Mouse (Mus musculus): ENCODE results near the gene Gm3532.
"Not testable (repeated sequence)": the region's sequence is repeated elsewhere in the genome, so short reads cannot be mapped to it uniquely, and the experiment has no call there.

Gene Gm3532

DNA sequence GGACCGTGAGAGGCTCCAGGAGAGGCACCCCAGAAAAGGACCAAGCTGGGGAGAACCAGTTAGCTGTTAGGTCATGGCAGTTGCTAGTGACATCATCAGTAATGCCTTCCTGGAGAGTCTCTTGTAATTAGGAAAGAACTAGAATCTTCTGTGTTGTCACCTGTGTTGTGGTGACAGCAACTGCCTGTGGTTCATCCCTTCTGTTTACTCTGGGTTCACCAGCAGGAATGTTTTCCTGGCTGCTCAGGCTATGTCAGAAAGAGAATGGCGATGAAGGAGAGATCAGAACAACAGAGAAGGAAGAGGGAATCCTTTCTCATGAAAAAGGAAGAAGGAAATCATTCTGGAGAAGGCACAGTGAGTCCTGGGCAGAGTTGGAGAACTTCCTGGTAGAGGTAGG lies at the start of gene Gm3532:
Gm3532 (plus strand) TSS at position 301 of the 400 bp plus-strand sequence.
- DNase-seq, result not testable (repeated sequence)

DNA sequence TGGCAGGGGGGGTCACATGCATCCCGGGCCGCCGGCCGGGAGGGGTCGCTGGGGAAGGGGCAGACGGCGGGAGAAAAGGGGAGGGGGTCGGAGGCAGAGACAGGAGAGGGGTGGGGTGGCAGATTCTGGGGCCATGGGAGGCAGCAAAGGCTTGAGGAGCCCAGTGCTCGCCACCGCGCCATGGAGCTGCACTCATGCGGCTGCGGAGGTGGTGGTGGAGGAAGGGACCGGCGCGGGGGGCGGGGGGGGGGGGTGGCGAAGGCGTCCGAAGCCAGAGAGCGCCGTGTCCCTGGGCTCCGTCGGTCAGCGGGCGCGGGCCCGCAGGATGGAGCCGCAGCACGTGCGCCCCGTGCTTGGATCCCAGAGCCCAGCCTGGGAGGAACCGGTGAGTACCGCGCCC lies 36.9 kb upstream of the Gm3532 start, which contains the start of gene Gm3488:
Gm3488 (plus strand) TSS at position 301 of the 400 bp plus-strand sequence.
- not testable (repeated sequence) for DNase-seq
